Mouse (Mus musculus): Measurements from ENCODE around the gene Cfap52. TPM values are rescaled to one million over a fixed set of nuclear protein-coding genes. Genes with fewer than 3 reads are reported as not detected.

Gene Cfap52
- polyA plus RNA-seq, 1 experiment from 2014 or later, result not detected

DNA sequence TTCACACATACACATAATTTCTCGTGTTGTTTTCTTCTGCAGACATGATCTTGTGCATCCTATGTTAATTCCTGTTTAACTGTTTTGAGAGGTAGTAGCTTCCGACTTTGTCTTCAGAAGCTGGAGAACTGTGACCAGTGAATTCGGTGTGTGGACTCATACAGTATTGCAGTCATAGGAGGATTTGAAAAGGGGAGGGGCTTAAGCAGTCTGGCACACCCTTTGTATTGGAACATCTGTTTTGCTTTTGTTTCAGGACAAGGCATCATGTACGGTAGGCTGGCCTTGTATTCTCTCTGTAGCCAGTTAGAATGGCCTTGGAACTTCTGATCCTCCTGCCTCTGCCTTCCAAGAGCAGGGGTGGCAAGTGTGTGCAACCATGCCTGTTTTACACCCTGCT lies 30.5 kb upstream of the Cfap52 start:
- no peaks in the 10 kb centered on the region for H3K9me3 ChIP-seq (replicated peaks; ENCODE audit: control insufficient read depth, low read length)
- H3K27me3 ChIP-seq (ENCODE audit: control insufficient read depth, insufficient read depth, low read length), result no peaks in the 10 kb centered on the region
- no peaks in the 10 kb centered on the region for H3K36me3 ChIP-seq (replicated peaks; ENCODE audit: control insufficient read depth, insufficient read depth, low read depth, low read length)
- no peak overlapping the region for H3K4me3 ChIP-seq (ENCODE audit: low read depth, low read length)
- ATAC-seq (replicated peaks; ENCODE audit: insufficient number of reproducible peaks, low FRiP score, low TSS enrichment, low read depth), result no peak
- no peak for DNase-seq (ENCODE audit: low spot score)
- H3K9ac ChIP-seq (replicated peaks; ENCODE audit: low read length), result no peak overlapping the region
- no peaks in the 10 kb centered on the region for H3K4me1 ChIP-seq (ENCODE audit: control insufficient read depth, insufficient read depth, low read length)
- WGBS, result 75% methylated on average over 4 of the region's 4 CpGs
- H3K27ac ChIP-seq (replicated peaks; ENCODE audit: low read depth, low read length), result no peak overlapping the region
- H3K4me2 ChIP-seq (ENCODE audit: low read depth, low read length), result no peak overlapping the region

DNA sequence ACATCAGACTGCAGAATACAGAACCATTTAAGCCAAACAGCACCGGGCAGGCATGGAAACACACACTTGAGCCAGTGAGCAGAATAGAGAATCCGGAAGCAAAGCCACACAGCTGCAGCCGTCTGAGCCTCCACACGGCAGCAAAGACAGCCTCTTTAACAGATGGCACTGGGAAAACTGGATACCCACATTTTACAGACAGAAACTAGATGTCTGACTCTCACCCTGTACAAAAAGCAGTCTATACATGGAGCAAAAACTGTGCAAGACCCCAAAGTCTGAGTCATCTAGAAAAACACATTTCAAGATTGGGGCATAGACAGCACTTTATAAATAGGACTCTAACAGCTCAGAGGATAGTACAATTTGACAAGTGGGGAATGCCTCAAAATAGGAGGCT lies 25.8 kb upstream of the Cfap52 start:
- Histone ChIP-seq H3K4me3 (ENCODE audit: low read depth, low read length) (no peak overlapping the region), H3K27ac (replicated peaks; ENCODE audit: low read depth, low read length) (no peak overlapping the region), H3K27me3 (ENCODE audit: control insufficient read depth, insufficient read depth, low read length) (no peaks in the 10 kb centered on the region), H3K9me3 (replicated peaks; ENCODE audit: control insufficient read depth, low read length) (no peaks in the 10 kb centered on the region), H3K36me3 (replicated peaks; ENCODE audit: control insufficient read depth, insufficient read depth, low read depth, low read length) (no peaks in the 10 kb centered on the region), H3K4me1 (ENCODE audit: control insufficient read depth, insufficient read depth, low read length) (no peaks in the 10 kb centered on the region), H3K9ac (replicated peaks; ENCODE audit: low read length) (no peak overlapping the region), H3K4me2 (ENCODE audit: low read depth, low read length) (no peak overlapping the region)
- ATAC-seq (replicated peaks; ENCODE audit: insufficient number of reproducible peaks, low FRiP score, low TSS enrichment, low read depth) (no peak), DNase-seq (ENCODE audit: low spot score) (no peak)
- 69% methylated on average over 4 of the region's 4 CpGs for WGBS

DNA sequence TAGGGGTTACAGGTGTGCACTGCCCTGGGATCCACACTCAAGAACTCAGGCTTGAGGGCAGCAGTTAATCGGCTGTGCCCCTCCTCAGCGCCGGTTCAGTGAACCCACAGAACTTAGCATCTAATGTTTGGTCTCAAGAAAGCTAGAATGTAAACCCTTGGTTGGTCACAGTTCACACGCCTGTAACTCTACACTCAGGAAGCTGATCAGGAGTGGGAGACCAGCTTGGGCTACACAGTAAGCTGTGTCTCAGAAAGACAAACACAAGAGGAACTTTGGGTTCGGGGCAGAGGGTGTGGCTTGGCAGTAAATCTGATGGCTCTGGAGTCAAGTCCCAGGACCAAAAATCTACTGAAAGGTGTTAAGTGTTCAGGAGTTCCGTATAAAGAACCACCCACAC lies 18.1 kb upstream of the Cfap52 start:
- 93% methylated on average over 6 of the region's 6 CpGs for WGBS
- H3K36me3 ChIP-seq (replicated peaks; ENCODE audit: control insufficient read depth, insufficient read depth, low read depth, low read length), result no peaks in the 10 kb centered on the region
- no peak overlapping the region for H3K27ac ChIP-seq (replicated peaks; ENCODE audit: low read depth, low read length)
- no peak overlapping the region for H3K4me3 ChIP-seq (ENCODE audit: low read depth, low read length)
- H3K4me2 ChIP-seq (ENCODE audit: low read depth, low read length), result no peak overlapping the region
- DNase-seq (ENCODE audit: low spot score) (no peak), ATAC-seq (replicated peaks; ENCODE audit: insufficient number of reproducible peaks, low FRiP score, low TSS enrichment, low read depth) (no peak)
- H3K27me3 ChIP-seq (ENCODE audit: control insufficient read depth, insufficient read depth, low read length), result no peaks in the 10 kb centered on the region
- no peaks in the 10 kb centered on the region for H3K4me1 ChIP-seq (ENCODE audit: control insufficient read depth, insufficient read depth, low read length)
- no peaks in the 10 kb centered on the region for H3K9me3 ChIP-seq (replicated peaks; ENCODE audit: control insufficient read depth, low read length)
- no peak overlapping the region for H3K9ac ChIP-seq (replicated peaks; ENCODE audit: low read length)

GRCm38 (mm10) chr11:67975252-67975651 lies 9.8 kb upstream of the Cfap52 start:
- H3K4me3 ChIP-seq (ENCODE audit: low read depth, low read length), result no peak overlapping the region
- ATAC-seq (replicated peaks; ENCODE audit: insufficient number of reproducible peaks, low FRiP score, low TSS enrichment, low read depth) (no peak), DNase-seq (ENCODE audit: low spot score) (peak; percentile 77)
- H3K9me3 ChIP-seq (replicated peaks; ENCODE audit: control insufficient read depth, low read length), result no peaks in the 10 kb centered on the region
- no peaks in the 10 kb centered on the region for H3K4me1 ChIP-seq (ENCODE audit: control insufficient read depth, insufficient read depth, low read length)
- H3K36me3 ChIP-seq (replicated peaks; ENCODE audit: control insufficient read depth, insufficient read depth, low read depth, low read length), result no peaks in the 10 kb centered on the region
- H3K4me2 ChIP-seq (ENCODE audit: low read depth, low read length), result no peak overlapping the region
- WGBS, result 12% methylated on average over 2 of the region's 2 CpGs
- no peak overlapping the region for H3K9ac ChIP-seq (replicated peaks; ENCODE audit: low read length)
- H3K27ac ChIP-seq (replicated peaks; ENCODE audit: low read depth, low read length), result no peak overlapping the region
- H3K27me3 ChIP-seq (ENCODE audit: control insufficient read depth, insufficient read depth, low read length), result no peaks in the 10 kb centered on the region

GRCm38 (mm10) chr11:67973225-67973624 lies 7.8 kb upstream of the Cfap52 start:
- Histone ChIP-seq H3K4me2 (ENCODE audit: low read depth, low read length) (no peak overlapping the region), H3K27me3 (ENCODE audit: control insufficient read depth, insufficient read depth, low read length) (no peaks in the 10 kb centered on the region), H3K27ac (replicated peaks; ENCODE audit: low read depth, low read length) (no peak overlapping the region), H3K36me3 (replicated peaks; ENCODE audit: control insufficient read depth, insufficient read depth, low read depth, low read length) (no peaks in the 10 kb centered on the region), H3K4me3 (ENCODE audit: low read depth, low read length) (no peak overlapping the region), H3K9ac (replicated peaks; ENCODE audit: low read length) (no peak overlapping the region), H3K9me3 (replicated peaks; ENCODE audit: control insufficient read depth, low read length) (no peaks in the 10 kb centered on the region), H3K4me1 (ENCODE audit: control insufficient read depth, insufficient read depth, low read length) (no peaks in the 10 kb centered on the region)
- WGBS, result 85% methylated on average over 5 of the region's 5 CpGs
- ATAC-seq (replicated peaks; ENCODE audit: insufficient number of reproducible peaks, low FRiP score, low TSS enrichment, low read depth), result no peak
- no peak for DNase-seq (ENCODE audit: low spot score)

DNA sequence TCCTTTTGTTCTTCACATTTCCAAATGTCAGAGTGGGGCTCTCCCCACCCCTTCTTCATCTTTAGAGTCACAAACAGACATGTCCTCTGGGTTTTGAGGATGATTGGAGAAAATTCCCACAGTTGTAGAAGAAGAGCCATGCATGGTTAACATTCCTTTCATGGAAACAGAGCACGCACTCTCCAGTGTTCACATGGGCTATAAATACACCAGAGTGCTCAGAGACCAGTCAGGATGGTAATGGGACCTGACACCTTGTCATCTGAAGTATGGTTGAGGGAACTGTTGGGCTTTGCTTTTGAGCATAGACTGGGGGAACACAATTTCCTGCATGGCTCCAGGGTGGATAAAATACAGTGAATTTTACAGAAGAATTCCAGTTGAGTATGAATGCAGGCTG lies 7.2 kb upstream of the Cfap52 start:
- H3K4me1 ChIP-seq (ENCODE audit: control insufficient read depth, insufficient read depth, low read length), result no peaks in the 10 kb centered on the region
- no peak overlapping the region for H3K4me2 ChIP-seq (ENCODE audit: low read depth, low read length)
- no peak overlapping the region for H3K9ac ChIP-seq (replicated peaks; ENCODE audit: low read length)
- no peak overlapping the region for H3K4me3 ChIP-seq (ENCODE audit: low read depth, low read length)
- DNase-seq (ENCODE audit: low spot score), result no peak
- H3K36me3 ChIP-seq (replicated peaks; ENCODE audit: control insufficient read depth, insufficient read depth, low read depth, low read length), result no peaks in the 10 kb centered on the region
- no peaks in the 10 kb centered on the region for H3K9me3 ChIP-seq (replicated peaks; ENCODE audit: control insufficient read depth, low read length)
- H3K27ac ChIP-seq (replicated peaks; ENCODE audit: low read depth, low read length), result no peak overlapping the region
- 74% methylated on average over 1 of the region's 1 CpGs for WGBS
- no peaks in the 10 kb centered on the region for H3K27me3 ChIP-seq (ENCODE audit: control insufficient read depth, insufficient read depth, low read length)
- no peak for ATAC-seq (replicated peaks; ENCODE audit: insufficient number of reproducible peaks, low FRiP score, low TSS enrichment, low read depth)

GRCm38 (mm10) chr11:67967831-67968230 lies 2.4 kb upstream of the Cfap52 start:
- Histone ChIP-seq H3K4me2 (ENCODE audit: low read depth, low read length) (no peak overlapping the region), H3K4me3 (ENCODE audit: low read depth, low read length) (no peak overlapping the region), H3K4me1 (ENCODE audit: control insufficient read depth, insufficient read depth, low read length) (no peaks in the 10 kb centered on the region), H3K9ac (replicated peaks; ENCODE audit: low read length) (no peak overlapping the region), H3K27ac (replicated peaks; ENCODE audit: low read depth, low read length) (no peak overlapping the region), H3K36me3 (replicated peaks; ENCODE audit: control insufficient read depth, insufficient read depth, low read depth, low read length) (no peaks in the 10 kb centered on the region), H3K9me3 (replicated peaks; ENCODE audit: control insufficient read depth, low read length) (no peaks in the 10 kb centered on the region), H3K27me3 (ENCODE audit: control insufficient read depth, insufficient read depth, low read length) (no peaks in the 10 kb centered on the region)
- no peak for DNase-seq (ENCODE audit: low spot score)
- no peak for ATAC-seq (replicated peaks; ENCODE audit: insufficient number of reproducible peaks, low FRiP score, low TSS enrichment, low read depth)
- WGBS, result 75% methylated on average over 11 of the region's 11 CpGs

- Histone ChIP-seq H3K27ac (replicated peaks; ENCODE audit: low read depth, low read length) (no peak within 1 kb of the TSS), H3K4me1 (ENCODE audit: control insufficient read depth, insufficient read depth, low read length) (no peaks in the 10 kb centered on the region), H3K36me3 (replicated peaks; ENCODE audit: control insufficient read depth, insufficient read depth, low read depth, low read length) (no peaks in the 10 kb centered on the region)
Measured at GRCm38 (mm10) chr11:67965905-67966878, 741 bp upstream of the Cfap52 start, which contains the start of gene Stx8. TSS of gene Stx8 (plus strand) at chr11:67966193.

More at GRCm38 (mm10) chr11:67965905-67966878, 741 bp upstream of the Cfap52 start, which contains the start of gene Stx8:
- WGBS, result 0% methylated on average over 28 of the region's 28 CpGs
- ATAC-seq (replicated peaks; ENCODE audit: insufficient number of reproducible peaks, low FRiP score, low TSS enrichment, low read depth) (peak; percentile 80), DNase-seq (ENCODE audit: low spot score) (peak; percentile 87)
- H3K9me3 ChIP-seq (replicated peaks; ENCODE audit: control insufficient read depth, low read length), result no peaks in the 10 kb centered on the region
- H3K9ac ChIP-seq (replicated peaks; ENCODE audit: low read length), result peak within 1 kb of the TSS; percentile 69
- H3K27me3 ChIP-seq (ENCODE audit: control insufficient read depth, insufficient read depth, low read length), result no peaks in the 10 kb centered on the region
- H3K4me2 ChIP-seq (ENCODE audit: low read depth, low read length), result peak within 1 kb of the TSS; percentile 74
- peak within 1 kb of the TSS; percentile 59 for H3K4me3 ChIP-seq (ENCODE audit: low read depth, low read length)

Measured in embryonic facial prominence, embryonic 11.5 days (tissue).